Mouse (Mus musculus): ENCODE measurements around the gene Icam2.

DNA sequence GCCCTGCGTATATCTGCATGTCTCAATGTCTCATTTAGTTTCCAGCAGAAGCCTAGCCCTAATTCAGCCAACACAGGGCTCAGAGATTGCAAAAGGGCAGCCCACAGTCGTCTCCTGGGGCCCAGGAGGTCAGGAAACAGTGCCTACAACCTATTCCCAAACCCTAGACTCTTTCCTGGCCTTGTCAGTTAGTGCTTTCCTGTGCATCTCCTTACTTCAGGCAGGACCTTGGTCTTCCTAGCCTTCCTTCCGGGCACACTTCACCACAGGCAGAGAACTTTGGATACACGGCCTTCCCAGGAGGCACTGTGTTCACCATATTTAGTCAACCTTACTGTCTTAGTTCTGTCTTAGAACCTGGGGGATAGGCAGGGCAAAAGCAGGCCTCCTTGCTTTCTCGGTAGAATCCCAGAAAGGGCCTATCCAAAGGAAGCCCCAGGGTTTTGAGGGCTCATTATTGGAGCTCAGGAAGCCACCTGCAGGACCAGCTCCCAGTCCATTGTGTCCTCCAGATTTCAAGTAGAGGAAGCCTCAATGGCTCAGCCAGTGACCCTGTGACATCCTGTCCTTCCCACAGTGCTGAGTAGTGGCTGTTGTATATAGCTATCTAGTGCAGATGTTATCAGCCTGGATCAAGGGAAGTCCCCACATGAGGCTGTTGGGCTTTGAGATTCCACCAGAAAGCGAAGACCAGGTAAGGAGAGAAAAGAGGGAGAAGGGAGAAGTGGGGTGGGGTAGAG is 4.7 kb downstream of the Icam2 start:
- no peak for TF ChIP-seq CTCF (IDR thresholded peaks at IDR 0.05; ENCODE audit: low read depth)
- TF ChIP-seq EP300 (IDR thresholded peaks at IDR 0.05; ENCODE audit: low read depth) = no peak

All from heart, postnatal 0 days (tissue).